Mouse (Mus musculus) left cerebral cortex, adult 9 months (tissue): ENCODE results near the gene Plk5.
"Not testable (repeated sequence)": the region's sequence is repeated elsewhere in the genome, so short reads cannot be mapped to it uniquely, and the experiment has no call there.

Source experiments
- DNase-seq, 2 experiments: peaks; one replicate each; pipeline ENCODE4 v3.0.0; 2022; ENCODE audit warnings: low spot score in 2 of 2

Plk5 gene

DNA sequence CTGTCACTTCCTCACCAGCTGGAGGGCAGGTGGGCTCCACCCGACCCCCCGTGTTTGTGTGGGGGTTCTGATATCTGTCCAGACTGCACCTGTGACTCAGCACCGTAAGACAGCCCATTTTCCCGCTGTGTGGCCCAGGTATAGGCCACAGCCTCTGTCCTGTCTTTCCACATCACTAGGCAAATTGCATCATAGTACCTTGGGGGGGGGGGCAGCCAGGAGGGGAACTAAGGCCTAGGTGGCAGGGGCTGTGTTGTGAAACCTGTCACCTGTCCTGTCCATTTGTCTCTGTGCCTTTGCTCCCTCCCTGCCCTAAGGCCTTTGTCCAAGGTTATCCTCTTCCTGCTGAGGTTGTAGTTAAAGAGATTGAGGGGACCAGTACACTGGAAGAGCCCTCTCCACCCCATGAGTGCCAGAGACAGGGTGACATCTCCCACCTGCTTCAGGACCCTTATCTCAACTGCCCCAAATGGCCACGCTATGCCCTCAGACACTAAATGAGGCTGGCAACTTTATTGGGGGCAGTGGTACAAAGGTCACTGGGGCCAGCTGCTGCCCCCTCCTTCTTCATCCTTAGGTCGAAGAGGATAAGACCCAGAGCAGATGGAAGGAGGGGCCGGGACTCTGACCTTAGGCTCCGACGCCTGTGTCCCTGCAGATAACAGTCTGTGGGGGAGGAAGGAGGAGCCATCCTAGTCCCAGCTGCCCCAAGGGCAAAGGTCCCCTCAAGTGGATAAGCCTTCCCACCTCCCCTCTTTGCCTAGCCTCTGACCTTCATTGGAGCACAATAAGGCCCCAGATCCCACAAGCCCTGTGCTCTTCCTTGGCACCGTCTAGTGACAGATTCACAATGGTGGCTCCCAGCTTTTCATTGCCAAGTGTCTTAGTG lies 24.4 kb upstream of the Plk5 start:
- DNase-seq, result no peak

DNA sequence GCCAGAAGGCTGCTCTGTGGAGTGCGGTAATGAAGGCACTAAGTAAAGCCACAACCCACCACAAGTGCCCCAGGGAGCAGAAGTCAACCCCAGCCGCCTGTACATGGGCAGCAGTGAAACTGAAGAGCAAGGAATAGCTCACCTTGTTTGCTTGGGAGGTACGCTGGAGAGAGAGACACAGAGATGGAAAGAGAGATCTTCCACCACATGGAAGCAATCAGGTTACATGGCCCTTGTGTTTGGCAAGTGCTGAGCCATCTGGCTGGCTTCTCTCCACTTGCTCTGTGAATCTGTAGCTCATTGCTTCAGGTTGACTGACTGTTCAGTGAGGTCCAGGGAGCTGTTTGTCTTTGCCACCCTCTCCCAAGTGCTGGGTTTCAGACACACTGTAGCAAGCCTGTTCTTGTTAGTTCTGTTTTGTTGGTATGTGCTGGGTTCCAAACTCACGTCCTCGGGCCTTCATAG lies 23.7 kb upstream of the Plk5 start:
- DNase-seq, result no peak

DNA sequence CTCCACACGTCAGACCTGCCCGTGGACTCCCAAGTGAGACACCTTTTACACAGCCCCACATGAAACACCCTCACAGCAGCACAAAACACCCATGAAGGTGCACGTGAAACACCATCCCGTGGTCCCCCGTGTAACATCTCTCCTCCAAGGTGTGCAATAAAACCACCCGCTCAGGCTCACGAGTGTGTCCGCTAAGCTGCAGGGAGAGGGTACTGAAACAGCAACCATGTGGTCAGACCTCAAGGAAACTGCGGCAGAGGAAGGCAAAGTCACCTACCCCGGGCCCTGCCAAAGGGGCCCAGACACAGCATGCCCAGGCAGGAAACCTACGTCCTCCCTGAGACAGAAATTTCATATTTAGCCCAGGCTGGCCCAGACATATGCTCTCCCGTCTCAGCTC lies 20.0 kb upstream of the Plk5 start:
- no peak for DNase-seq

DNA sequence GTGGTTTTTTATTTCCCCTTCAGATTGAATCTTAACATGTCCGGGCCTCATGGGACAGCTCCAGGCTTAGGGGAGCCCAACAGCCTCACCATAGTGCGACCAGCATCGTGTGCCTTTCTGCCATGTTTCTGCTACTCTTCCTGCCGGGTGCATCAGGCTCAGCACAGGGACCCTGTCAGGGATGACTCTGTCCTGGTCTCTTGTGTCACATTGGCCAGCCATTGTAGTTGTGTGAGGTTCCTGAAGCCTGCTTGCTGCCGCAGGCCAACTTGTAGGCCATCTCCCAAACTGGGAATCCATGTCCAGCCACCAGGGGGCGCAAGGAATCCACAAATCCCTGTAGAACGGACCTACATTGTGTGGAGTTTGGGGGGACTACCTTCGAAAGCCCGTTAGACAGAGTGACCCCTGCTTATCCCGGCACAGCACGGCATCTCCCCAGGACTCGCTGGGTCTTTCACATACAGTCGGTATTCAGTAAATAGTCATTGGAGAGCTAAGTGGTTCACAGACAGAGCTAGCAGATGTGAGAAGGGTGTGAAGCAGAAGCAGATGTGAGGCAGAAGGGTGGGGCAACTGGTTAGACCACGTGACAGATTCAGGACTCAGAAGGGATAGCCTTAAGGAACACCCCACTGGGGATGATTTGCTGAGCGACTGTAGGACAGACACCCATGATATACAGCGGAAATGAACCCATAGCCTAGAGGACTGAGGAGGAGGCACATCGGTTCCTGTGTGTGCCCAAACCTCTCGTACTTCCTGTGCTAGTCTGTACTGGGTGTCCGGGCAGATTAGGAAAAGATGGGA lies 16.1 kb upstream of the Plk5 start:
- peak in 1 of 2 experiments; percentile 87 for DNase-seq

DNA sequence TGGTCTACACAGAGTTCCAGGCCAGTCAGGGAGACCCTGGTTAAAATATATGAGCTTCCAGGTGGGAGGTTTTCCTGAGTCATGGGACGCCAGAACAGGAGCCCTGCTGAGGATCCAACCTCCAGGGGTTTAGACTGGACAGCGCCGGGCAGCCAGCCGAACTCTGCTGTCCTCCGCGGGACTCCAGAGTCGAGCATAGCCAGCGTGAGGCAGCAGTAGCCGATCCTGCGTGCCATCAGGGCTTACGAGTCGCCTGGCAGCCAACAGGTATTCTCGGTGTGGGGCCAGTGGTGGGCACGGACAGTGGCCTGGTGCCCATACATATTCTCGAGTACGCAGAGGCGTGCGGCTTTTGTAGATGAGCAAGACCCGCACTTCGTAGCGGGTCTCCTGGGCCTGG lies 15.2 kb upstream of the Plk5 start:
- DNase-seq, result no peak

DNA sequence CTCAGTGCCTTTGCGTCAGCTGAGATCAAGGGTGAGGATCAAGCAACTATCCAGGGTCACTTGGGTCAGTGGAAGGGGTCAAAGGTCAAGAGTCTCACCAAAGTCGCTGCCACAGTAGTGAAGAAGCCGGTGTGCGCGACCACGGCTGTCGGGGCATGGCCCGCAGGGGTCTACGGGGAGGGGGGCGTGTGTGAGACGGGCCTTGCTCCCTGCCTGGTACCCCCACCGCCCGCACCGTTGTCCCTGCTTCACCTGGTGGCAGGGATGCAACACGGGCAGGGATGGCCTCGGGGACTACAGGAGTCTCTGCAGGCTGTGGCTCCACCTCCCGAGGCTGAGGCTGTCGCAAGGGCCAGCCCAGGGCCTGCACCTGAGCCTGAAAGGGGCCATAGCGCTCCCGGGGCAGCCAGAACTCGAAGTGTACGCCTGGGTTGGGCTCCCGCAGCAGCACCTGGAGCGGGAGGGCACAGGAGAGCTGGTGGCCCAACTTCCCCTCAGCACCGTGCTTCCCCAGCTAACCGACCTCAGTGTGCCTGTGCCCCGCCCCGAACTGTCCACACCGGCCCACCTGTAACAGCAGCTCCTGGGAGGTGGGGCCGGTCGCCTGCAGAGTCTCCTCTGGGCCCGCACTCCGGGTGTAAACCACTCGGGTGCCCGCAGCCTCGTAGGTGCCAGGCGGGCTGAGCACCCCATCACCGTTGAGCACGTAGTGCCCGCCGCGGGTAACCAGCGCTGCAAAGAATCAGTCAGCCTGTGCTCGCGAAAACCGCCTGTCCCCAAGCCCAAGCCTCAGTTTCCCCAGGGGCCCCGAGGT lies 14.6 kb upstream of the Plk5 start:
- no peak for DNase-seq

DNA sequence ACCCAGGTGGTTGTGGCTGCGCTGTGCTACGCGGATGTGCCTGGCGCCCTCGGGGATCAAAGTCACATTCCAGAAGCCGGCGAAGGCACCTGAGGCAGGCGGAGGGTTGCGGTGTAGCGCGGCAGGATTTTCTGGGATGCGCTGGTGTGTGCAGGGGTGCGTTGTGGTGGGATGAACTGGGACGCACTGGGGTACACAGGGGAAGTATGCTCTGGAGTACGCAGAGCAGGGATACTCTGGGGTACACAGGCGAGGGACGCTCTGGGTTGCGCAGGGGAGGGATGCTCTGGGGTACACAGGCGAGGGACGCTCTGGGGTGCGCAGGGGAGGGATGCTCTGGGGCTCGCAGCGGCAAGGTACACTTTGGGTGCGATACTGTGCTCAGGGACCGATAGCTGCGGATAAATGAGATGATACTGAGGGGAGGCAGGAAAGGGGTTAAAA lies 13.9 kb upstream of the Plk5 start:
- DNase-seq, result no peak

DNA sequence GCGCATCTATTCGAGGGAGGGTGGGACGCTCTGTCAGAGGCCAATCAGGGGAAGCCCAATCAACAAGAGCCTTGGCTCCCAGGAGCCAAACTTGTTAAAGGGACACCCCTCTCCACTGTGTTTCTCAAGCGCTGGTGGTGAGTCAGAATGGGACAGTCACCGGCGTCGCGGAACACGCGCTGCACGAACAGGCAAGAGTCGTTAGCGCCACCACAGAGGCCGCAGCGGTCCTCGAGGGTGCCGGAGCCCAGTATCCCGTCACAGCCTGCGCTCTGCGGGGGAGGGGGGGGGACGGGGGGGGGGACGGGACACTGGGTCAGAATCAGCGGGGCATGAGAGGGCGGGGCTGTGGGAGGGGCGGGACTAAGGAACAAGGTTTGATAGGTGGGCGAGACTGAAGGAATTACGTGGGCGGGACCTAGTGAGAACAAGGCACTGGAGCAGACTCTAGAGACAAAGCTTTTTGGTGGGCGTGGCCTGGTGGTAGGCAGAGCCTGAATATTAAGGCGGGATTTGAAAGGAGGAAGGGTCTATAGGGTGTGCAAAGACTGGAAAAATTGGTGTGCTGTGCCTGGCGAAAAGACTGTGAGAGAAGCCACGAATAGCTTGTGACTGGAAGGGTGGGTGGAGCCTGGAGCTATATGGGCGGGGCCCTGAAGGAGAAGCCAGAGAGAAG lies 13.4 kb upstream of the Plk5 start:
- DNase-seq, result no peak

DNA sequence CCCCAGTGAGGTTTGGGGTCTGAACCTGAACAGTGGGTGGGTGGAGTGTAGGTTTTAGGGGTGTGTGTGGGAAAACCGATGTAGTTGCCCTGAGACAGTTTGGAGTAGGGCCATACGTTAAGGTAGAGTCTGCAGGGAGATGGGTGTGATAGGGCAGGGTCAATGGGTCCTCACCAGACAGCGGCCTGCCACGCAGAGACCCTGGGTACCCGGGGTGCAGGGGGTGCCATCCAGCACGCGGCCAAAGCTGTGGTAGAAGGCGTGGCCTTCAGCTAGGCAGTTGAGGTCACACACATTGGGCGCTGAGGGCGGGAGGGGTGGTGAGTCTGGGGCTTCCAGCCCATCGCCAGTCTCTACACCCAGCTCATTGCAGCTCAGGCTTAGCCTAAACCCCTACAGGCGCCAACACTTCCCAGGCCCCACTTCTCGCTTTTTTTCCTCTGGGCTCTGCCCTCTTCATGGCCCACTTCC lies 12.8 kb upstream of the Plk5 start:
- no peak for DNase-seq

DNA sequence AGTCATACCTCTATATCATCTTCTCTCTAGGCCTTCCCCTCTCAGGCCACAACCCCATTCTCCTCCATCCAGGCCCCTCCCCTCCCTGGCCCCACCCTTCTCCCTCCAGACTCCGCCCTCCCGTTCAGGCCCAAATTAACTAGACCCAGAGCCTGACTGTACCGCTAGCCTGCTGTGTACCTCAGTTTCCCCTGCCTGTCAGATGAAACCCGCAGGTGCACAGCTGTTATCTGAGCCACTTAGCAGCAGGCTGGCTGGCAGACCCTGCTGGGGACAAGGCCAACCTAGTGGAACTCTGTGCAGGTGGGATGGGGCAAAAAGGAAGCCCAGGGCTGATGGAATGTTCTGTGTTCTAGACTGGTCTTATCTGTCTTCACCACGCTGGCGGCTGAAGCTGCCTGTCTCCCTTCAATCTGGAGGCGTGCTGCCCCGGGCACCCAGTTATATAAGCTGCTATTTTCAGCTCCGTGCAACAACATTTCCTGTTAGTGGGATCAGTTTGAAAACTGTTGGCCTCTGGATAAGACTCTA lies 12.1 kb upstream of the Plk5 start:
- no peak for DNase-seq

DNA sequence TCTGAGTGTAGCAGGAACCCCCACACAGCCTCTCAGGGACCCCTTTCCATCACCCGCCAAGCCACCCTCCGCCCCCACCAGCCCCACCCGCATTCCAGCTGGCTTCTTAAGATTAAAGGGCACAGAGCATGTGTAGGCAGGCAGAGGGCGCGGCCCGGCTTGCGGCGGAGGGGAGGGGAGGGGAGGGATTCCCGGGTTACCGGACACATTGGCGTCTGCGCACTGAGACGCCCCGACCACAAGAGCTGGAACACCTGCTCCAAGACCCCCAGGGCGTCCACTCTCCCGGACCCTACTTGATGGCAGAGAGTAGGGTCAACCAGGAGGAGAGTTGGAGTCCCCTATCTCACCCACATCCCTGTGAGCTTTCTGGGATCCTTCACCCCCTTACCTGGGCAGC lies 11.1 kb upstream of the Plk5 start:
- no peak for DNase-seq

DNA sequence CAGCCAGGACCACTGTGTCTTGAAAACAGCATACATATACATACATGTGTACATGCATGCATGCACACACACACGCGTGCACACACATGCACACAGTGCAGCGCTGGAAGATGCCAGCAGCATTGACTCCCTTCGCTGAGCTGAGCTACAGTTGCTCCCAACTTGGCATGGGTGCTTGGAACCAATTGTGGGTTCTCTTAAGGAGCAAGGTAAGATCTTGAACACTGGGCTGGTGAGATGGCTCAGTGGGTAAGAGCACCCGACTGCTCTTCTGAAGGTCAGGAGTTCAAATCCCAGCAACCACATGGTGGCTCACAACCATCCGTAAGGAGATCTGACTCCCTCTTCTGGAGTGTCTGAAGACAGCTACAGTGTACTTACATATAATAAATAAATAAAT lies 10.3 kb upstream of the Plk5 start:
- not testable (repeated sequence) for DNase-seq

DNA sequence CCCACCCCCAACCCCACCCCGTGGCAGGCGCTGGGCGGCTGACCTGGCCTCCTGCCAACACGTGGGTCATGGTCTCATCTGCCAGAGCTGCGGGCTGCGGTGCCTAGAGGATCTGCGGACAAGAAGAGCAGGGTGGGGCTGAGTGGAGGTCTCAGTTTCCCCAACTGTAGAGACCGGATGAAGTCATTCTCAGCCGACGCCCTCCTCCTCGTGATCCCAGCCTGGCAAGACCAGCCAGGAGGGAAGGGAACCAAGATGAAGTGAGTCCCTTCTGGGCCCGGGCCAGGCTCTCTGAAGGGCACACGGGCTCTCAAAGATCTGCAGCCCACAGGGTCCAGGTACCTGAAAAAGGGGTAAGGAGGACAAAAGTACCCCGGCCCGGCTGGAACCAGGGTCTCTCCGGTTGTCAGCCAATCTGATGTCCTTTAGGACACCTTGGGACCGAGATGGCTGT lies 8.7 kb upstream of the Plk5 start:
- DNase-seq, result no peak

DNA sequence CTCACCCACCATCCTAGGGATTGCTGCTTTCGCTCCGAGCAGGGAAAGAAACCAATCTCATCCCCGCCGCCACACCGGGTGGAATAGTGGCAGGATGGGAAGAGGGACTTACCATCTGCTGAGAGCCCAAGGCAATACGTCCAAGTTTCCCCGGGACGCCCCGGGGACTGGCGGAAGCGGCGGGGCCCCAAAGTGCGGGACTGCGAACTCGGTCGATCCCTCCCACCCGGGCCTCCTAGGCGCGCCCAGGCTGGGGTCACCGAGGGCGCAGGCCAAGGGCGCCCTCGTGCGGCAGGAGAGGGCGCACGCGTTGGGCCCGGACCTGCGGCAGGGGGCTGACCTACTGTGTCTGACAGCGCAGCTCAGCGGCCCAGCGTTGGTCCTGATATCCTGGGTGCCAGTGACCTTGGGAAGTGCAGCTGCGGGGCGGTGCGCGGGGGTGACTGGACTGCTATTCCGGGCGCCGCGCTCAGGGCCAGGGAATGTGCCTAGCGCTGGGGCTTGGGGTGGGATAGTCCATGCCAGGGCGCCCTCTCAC lies 7.9 kb upstream of the Plk5 start, which contains the start of gene Adamtsl5:
Adamtsl5 (minus strand) TSS at position 169 of the 538 bp plus-strand sequence.
- no peak for DNase-seq

DNA sequence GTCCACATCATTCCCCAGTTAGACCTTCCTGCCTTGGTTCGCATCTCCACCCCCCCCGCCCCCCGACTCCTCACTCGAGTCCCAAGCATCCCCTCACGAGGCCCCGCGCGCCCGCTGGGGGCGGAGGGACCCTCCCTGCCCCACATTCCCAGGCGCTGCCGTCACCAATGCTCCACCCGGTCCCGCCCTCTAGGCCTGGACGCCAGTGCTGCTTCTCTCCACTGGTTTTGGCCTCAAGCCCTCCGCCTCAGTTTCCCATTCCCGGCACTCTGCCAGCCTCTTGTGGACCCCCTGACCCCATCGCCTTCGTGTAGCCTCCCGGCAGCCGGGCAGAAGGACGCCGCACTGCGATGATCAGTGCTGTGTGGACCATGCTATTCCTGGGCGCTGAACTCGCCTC lies 7.3 kb upstream of the Plk5 start:
- DNase-seq, result no peak

DNA sequence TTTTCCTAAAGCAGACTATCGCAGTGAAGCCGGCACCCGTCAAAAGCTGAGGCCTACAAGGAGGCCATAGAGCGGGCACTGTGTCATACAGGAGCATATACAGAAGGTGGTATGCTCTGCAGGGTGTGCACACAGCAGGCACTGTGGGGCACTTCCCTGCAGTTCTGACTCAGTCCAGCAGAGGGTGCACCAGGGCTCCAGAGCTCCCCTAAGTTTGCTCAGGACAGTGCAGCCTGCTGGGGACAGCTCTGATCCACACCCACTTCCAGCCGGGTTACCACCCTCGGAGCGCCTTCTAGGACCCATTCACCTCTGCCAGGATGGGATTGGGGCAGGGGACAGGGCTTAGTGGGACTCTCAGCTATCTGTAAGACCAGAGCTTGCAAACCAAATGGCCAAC lies 6.0 kb upstream of the Plk5 start:
- peak in 1 of 2 experiments; percentile 84 for DNase-seq

DNA sequence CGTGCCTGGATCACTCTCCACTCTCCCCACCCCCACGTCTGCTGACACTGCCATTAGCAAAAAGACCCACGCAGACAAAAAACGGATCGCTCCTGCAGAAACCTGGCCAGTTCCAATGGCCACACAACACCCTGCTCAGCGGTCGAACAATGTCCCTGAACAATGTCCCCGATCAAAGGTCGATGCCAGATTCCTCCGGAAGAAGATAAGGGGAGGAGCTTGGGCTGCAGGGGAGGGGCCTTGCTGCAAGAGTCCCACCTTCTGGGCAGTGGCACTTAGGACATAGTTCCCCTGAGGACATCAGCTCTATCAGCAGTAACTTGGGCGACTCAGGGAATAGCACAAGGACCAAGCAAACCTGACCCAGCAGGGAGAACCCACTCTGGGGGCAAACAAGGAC lies 4.4 kb upstream of the Plk5 start:
- no peak for DNase-seq

DNA sequence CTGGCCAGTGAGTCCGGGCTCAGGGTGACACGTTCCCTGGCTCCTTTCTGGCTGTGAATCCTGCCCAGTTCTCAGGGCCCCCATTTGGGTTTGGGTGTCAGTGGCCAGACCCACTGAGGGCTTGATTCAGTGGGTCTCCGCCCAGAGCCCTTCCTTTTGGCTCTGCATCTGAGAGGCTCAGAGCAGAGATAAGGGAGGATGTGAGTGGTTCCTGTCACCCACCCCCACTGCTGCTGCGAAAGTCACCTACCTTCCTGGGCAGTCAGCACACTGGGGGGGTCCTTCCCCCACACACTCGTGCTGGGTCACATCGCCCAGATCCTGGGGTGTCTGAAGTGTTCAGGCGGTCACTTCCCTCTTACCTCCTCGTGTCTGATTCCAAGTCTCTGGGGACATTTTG lies 3.5 kb upstream of the Plk5 start:
- no peak for DNase-seq

DNA sequence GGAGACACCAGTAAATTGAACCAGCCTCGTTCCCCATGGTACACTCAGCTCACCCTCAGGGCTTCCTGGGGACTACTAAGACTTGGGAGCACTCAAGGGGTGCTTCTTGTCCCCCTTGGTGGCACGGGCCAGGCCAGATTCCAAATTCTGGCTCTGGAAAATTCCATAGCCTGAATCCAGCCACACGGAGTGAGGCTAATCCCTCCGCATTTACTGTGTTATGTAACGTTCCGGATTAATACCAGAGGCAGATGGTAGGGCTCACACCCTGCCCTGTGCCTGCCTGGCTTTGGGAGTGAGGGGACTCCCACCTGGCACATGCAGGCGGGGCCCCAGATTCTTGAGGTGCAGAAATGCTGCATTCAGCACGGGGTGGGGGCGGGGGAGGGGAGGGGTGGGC lies 828 bp upstream of the Plk5 start:
- no peak for DNase-seq

DNA sequence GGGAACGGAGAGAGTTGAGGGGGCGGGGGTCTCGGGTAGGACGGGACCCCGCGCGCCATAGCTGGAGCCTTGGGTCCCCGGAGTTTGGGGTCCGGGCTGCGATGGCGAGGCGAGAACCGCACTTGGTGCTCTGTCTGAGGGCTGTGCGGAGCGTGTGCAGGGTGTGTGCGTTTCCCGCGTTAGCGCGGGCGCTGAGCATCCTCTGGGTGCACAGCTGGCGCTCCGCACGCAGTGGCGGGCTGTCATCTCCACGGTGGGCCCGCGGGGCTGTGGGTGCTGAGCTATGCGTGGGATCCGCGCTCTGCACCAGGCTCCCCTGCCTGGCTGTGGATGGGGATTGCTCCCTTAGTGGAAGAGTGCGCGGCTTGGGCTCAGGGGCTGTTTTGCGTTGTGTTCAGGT lies 478 bp downstream of the Plk5 start:
- DNase-seq, result no peak

DNA sequence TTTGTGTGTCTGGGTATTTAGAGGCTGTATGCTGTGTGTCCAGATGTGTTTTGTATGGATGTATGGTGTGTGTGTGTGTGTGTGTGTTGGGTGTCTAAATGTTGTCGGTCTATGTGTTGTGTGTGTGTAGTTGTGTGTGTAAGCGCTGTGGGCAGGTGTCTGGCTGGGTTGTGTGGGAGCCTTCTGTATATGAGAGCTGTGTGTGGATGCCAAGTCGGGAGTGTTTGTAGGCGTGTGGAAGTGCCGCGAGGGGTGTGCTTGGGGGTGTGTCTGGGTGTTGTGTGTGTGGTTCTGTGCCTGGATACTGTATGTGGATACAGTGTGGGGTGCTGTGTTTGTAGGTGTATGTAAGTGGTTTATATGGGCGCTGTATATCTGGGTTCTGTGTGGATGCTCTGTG lies 1.1 kb downstream of the Plk5 start:
- DNase-seq, result peak in 1 of 2 experiments; percentile 59
